Mouse (Mus musculus): ENCODE results near the gene Thsd4. TPM values are rescaled to one million over a fixed set of nuclear protein-coding genes. Genes with fewer than 3 reads are reported as not detected.

Thsd4 gene
- polyA plus RNA-seq, 1 experiment from 2014 or later: 20.2 TPM

GRCm38 (mm10) chr9:59991407-59991806 lies 530.4 kb downstream of the Thsd4 start:
- WGBS: 75% methylated on average over 5 of the region's 5 CpGs
- Histone ChIP-seq H3K4me1 (ENCODE audit: control insufficient read depth, insufficient read depth, low read length) (no peaks in the 10 kb centered on the region), H3K27me3 (replicated peaks; ENCODE audit: control insufficient read depth, insufficient read depth, low read length) (no peaks in the 10 kb centered on the region), H3K4me3 (ENCODE audit: low read length) (no peak overlapping the region), H3K4me2 (ENCODE audit: low read depth, low read length) (no peak overlapping the region), H3K9me3 (ENCODE audit: control insufficient read depth, low read length) (no peaks in the 10 kb centered on the region), H3K36me3 (ENCODE audit: control insufficient read depth, insufficient read depth, low read length) (no peaks in the 10 kb centered on the region), H3K9ac (ENCODE audit: low read depth, low read length) (no peak overlapping the region), H3K27ac (ENCODE audit: low read length) (no peak overlapping the region)
- no peak for ATAC-seq

- H3K4me1 ChIP-seq (ENCODE audit: control insufficient read depth, insufficient read depth, low read length): no peaks in the 10 kb centered on the region
- no peak overlapping the region for H3K27ac ChIP-seq (ENCODE audit: low read length)
- H3K4me2 ChIP-seq (ENCODE audit: low read depth, low read length): no peak overlapping the region
- H3K36me3 ChIP-seq (ENCODE audit: control insufficient read depth, insufficient read depth, low read length): no peaks in the 10 kb centered on the region
- no peaks in the 10 kb centered on the region for H3K9me3 ChIP-seq (ENCODE audit: control insufficient read depth, low read length)
- no peak overlapping the region for H3K4me3 ChIP-seq (ENCODE audit: low read length)
- no peak overlapping the region for H3K9ac ChIP-seq (ENCODE audit: low read depth, low read length)
- no peak for ATAC-seq
- 0% methylated on average over 1 of the region's 1 CpGs for WGBS
- H3K27me3 ChIP-seq (replicated peaks; ENCODE audit: control insufficient read depth, insufficient read depth, low read length): no peaks in the 10 kb centered on the region
These were observed 532.0 kb downstream of the Thsd4 start for GRCm38 (mm10) chr9:59989864-59990263.

GRCm38 (mm10) chr9:59985900-59986572 lies 535.8 kb downstream of the Thsd4 start:
- Histone ChIP-seq H3K4me2 (ENCODE audit: low read depth, low read length) (no peak overlapping the region), H3K9me3 (ENCODE audit: control insufficient read depth, low read length) (no peaks in the 10 kb centered on the region), H3K9ac (ENCODE audit: low read depth, low read length) (no peak overlapping the region), H3K4me1 (ENCODE audit: control insufficient read depth, insufficient read depth, low read length) (no peaks in the 10 kb centered on the region), H3K4me3 (ENCODE audit: low read length) (no peak overlapping the region), H3K27me3 (replicated peaks; ENCODE audit: control insufficient read depth, insufficient read depth, low read length) (no peaks in the 10 kb centered on the region), H3K36me3 (ENCODE audit: control insufficient read depth, insufficient read depth, low read length) (no peaks in the 10 kb centered on the region), H3K27ac (ENCODE audit: low read length) (no peak overlapping the region)
- 79% methylated on average over 3 of the region's 3 CpGs for WGBS
- no peak for ATAC-seq

- Histone ChIP-seq H3K36me3 (ENCODE audit: control insufficient read depth, insufficient read depth, low read length) (no peaks in the 10 kb centered on the region), H3K9me3 (ENCODE audit: control insufficient read depth, low read length) (no peaks in the 10 kb centered on the region), H3K4me2 (ENCODE audit: low read depth, low read length) (no peak overlapping the region), H3K4me1 (ENCODE audit: control insufficient read depth, insufficient read depth, low read length) (no peaks in the 10 kb centered on the region), H3K9ac (ENCODE audit: low read depth, low read length) (no peak overlapping the region), H3K4me3 (ENCODE audit: low read length) (no peak overlapping the region), H3K27ac (ENCODE audit: low read length) (no peak overlapping the region), H3K27me3 (replicated peaks; ENCODE audit: control insufficient read depth, insufficient read depth, low read length) (no peaks in the 10 kb centered on the region)
- 70% methylated on average over 2 of the region's 2 CpGs for WGBS
- no peak for ATAC-seq
These were observed 540.7 kb downstream of the Thsd4 start for GRCm38 (mm10) chr9:59981116-59981515.

- Histone ChIP-seq H3K36me3 (ENCODE audit: control insufficient read depth, insufficient read depth, low read length) (0 out of 2 replicates have a peak, but pooled peaks cover 3% of the 10 kb centered on the region), H3K9ac (ENCODE audit: low read depth, low read length) (no peak overlapping the region), H3K4me1 (ENCODE audit: control insufficient read depth, insufficient read depth, low read length) (no peaks in the 10 kb centered on the region), H3K9me3 (ENCODE audit: control insufficient read depth, low read length) (no peaks in the 10 kb centered on the region), H3K27ac (ENCODE audit: low read length) (no peak overlapping the region), H3K4me3 (ENCODE audit: low read length) (no peak overlapping the region), H3K27me3 (replicated peaks; ENCODE audit: control insufficient read depth, insufficient read depth, low read length) (no peaks in the 10 kb centered on the region), H3K4me2 (ENCODE audit: low read depth, low read length) (no peak overlapping the region)
- no peak for ATAC-seq
- WGBS: 64% methylated on average over 4 of the region's 4 CpGs
These were observed 550.6 kb downstream of the Thsd4 start for GRCm38 (mm10) chr9:59971263-59971662.

GRCm38 (mm10) chr9:59969383-59969782 lies 552.5 kb downstream of the Thsd4 start:
- Histone ChIP-seq H3K9me3 (ENCODE audit: control insufficient read depth, low read length) (no peaks in the 10 kb centered on the region), H3K27me3 (replicated peaks; ENCODE audit: control insufficient read depth, insufficient read depth, low read length) (no peaks in the 10 kb centered on the region), H3K9ac (ENCODE audit: low read depth, low read length) (no peak overlapping the region), H3K4me2 (ENCODE audit: low read depth, low read length) (no peak overlapping the region), H3K4me1 (ENCODE audit: control insufficient read depth, insufficient read depth, low read length) (peaks cover 4% of the 10 kb centered on the region; the same call in 1 of the 2 replicates), H3K4me3 (ENCODE audit: low read length) (no peak overlapping the region), H3K27ac (ENCODE audit: low read length) (no peak overlapping the region), H3K36me3 (ENCODE audit: control insufficient read depth, insufficient read depth, low read length) (0 out of 2 replicates have a peak, but pooled peaks cover 3% of the 10 kb centered on the region)
- 29% methylated on average over 6 of the region's 6 CpGs for WGBS
- peak; percentile 76; the same call in 1 of the 2 replicates for ATAC-seq

GRCm38 (mm10) chr9:59965046-59965445 lies 556.8 kb downstream of the Thsd4 start:
- H3K4me1 ChIP-seq (ENCODE audit: control insufficient read depth, insufficient read depth, low read length): peaks cover 7% of the 10 kb centered on the region; the same call in 1 of the 2 replicates
- 68% methylated on average over 10 of the region's 10 CpGs for WGBS
- no peak overlapping the region for H3K4me2 ChIP-seq (ENCODE audit: low read depth, low read length)
- H3K9ac ChIP-seq (ENCODE audit: low read depth, low read length): no peak overlapping the region
- H3K4me3 ChIP-seq (ENCODE audit: low read length): no peak overlapping the region
- no peak overlapping the region for H3K27ac ChIP-seq (ENCODE audit: low read length)
- no peaks in the 10 kb centered on the region for H3K9me3 ChIP-seq (ENCODE audit: control insufficient read depth, low read length)
- ATAC-seq: no peak
- no peaks in the 10 kb centered on the region for H3K27me3 ChIP-seq (replicated peaks; ENCODE audit: control insufficient read depth, insufficient read depth, low read length)
- no peaks in the 10 kb centered on the region for H3K36me3 ChIP-seq (ENCODE audit: control insufficient read depth, insufficient read depth, low read length)

- Histone ChIP-seq H3K9ac (ENCODE audit: low read depth, low read length) (no peak overlapping the region), H3K27ac (ENCODE audit: low read length) (no peak overlapping the region), H3K4me2 (ENCODE audit: low read depth, low read length) (no peak overlapping the region), H3K27me3 (replicated peaks; ENCODE audit: control insufficient read depth, insufficient read depth, low read length) (no peaks in the 10 kb centered on the region), H3K4me1 (ENCODE audit: control insufficient read depth, insufficient read depth, low read length) (peaks cover 10% of the 10 kb centered on the region), H3K9me3 (ENCODE audit: control insufficient read depth, low read length) (no peaks in the 10 kb centered on the region), H3K36me3 (ENCODE audit: control insufficient read depth, insufficient read depth, low read length) (no peaks in the 10 kb centered on the region), H3K4me3 (ENCODE audit: low read length) (no peak overlapping the region)
- WGBS: 40% methylated on average over 3 of the region's 3 CpGs
- no peak for ATAC-seq
These were observed 557.5 kb downstream of the Thsd4 start for GRCm38 (mm10) chr9:59964367-59964766.

- Histone ChIP-seq H3K4me3 (ENCODE audit: low read length) (no peak overlapping the region), H3K27me3 (replicated peaks; ENCODE audit: control insufficient read depth, insufficient read depth, low read length) (no peaks in the 10 kb centered on the region), H3K4me1 (ENCODE audit: control insufficient read depth, insufficient read depth, low read length) (peaks cover 19% of the 10 kb centered on the region), H3K9ac (ENCODE audit: low read depth, low read length) (no peak overlapping the region), H3K9me3 (ENCODE audit: control insufficient read depth, low read length) (no peaks in the 10 kb centered on the region), H3K36me3 (ENCODE audit: control insufficient read depth, insufficient read depth, low read length) (no peaks in the 10 kb centered on the region), H3K4me2 (ENCODE audit: low read depth, low read length) (no peak overlapping the region), H3K27ac (ENCODE audit: low read length) (no peak overlapping the region)
- no peak for ATAC-seq
- WGBS: 63% methylated on average over 14 of the region's 14 CpGs
These were observed 560.5 kb downstream of the Thsd4 start for GRCm38 (mm10) chr9:59961201-59961955.
